Mouse (Mus musculus): Measurements from ENCODE around the gene Fbp2.
"Not testable (repeated sequence)": the region's sequence is repeated elsewhere in the genome, so short reads cannot be mapped to it uniquely, and the experiment has no call there.

DNA sequence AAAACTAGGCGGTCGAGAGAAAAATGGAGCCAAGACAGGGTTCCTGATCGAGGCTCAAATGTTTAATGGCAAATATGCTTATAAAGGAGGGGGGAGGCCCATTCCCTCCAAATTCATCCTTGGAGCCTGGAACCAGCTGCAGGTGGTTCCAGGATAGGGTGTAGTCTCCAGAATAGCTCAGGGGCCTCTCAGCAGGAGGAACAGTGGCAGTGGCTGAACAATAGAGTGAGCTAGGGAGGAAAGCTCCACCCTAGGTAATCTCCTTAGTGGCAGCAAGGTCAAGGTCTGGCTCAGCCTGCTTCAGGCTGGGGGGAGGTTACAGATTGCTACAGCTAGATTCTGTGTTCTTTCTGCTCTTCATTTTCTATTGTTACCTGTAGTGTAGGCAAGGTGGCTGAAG lies 42.5 kb downstream of the Fbp2 start:
- TF ChIP-seq TAL1, GATA1 (IDR thresholded peaks at IDR 0.05; ENCODE audit: low read length): not testable (repeated sequence)

Measured in erythroblast, embryonic 14.5 days (primary cell).